Mouse (Mus musculus) forebrain, embryonic 14.5 days (tissue): ENCODE data around the gene Aarsd1. TPM values are rescaled to one million over a fixed set of nuclear protein-coding genes. Genes with fewer than 3 reads are reported as not detected.
A peak's percentile ranks its signal among the peaks of the same experiment; 100 is the strongest.
"Not testable (repeated sequence)": the region's sequence is repeated elsewhere in the genome, so short reads cannot be mapped to it uniquely, and the experiment has no call there.

Experiments used
- ATAC-seq: fragments of 200-750 bp; cut with Nextera tagmentation; 2 replicates; pipeline ENCODE4 v1.8.0; 2017; ENCODE audit warnings: mild to moderate bottlenecking, moderate library complexity
- DNase-seq: peaks from one replicate; pipeline ENCODE4 v3.0.0-alpha.2; 2015; ENCODE audit warnings: low spot score
- H3K27ac ChIP-seq: fragments of 300-500 bp; sonication (generic); 2 replicates; pipeline ENCODE4 v1.5.1; 2014; ENCODE audit warnings: low read depth, mild to moderate bottlenecking, control low read depth, low read length, moderate library complexity
- H3K27me3 ChIP-seq: fragments of 300-500 bp; sonication (generic); replicated peaks from 2 replicates; pipeline ENCODE4 v1.6.1; 2014; ENCODE audit warnings: low read length, control low read depth, mixed read lengths; ENCODE audit not compliant: control insufficient read depth, insufficient read depth
- H3K36me3 ChIP-seq: fragments of 300-500 bp; sonication (generic); 2 replicates; pipeline ENCODE4 v1.6.1; 2014; ENCODE audit warnings: low read length, control low read depth; ENCODE audit not compliant: control insufficient read depth, insufficient read depth
- H3K4me1 ChIP-seq: fragments of 300-500 bp; sonication (generic); 2 replicates; pipeline ENCODE4 v1.6.1; 2014; ENCODE audit warnings: antibody characterized with exemption, low read length, control low read depth; ENCODE audit not compliant: control insufficient read depth, insufficient read depth
- H3K4me2 ChIP-seq: fragments of 300-500 bp; sonication (generic); 2 replicates; pipeline ENCODE4 v1.6.1; 2014; ENCODE audit warnings: mild to moderate bottlenecking, control low read depth, low read length
- H3K4me3 ChIP-seq: fragments of 300-500 bp; sonication (generic); 2 replicates; pipeline ENCODE4 v1.5.1; 2014; ENCODE audit warnings: low read depth, low read length, control low read depth
- H3K9ac ChIP-seq: fragments of 300-500 bp; sonication (generic); 2 replicates; pipeline ENCODE4 v1.6.1; 2014; ENCODE audit warnings: mild to moderate bottlenecking, low read length, control low read depth, moderate library complexity
- H3K9me3 ChIP-seq: fragments of 300-500 bp; sonication (generic); replicated peaks from 2 replicates; pipeline ENCODE4 v1.6.1; 2016; ENCODE audit warnings: low read length, control low read depth, mixed read lengths; ENCODE audit not compliant: control insufficient read depth
- WGBS: fragments of 180-500 bp; shearing (Covaris S2); extraction: QIAGEN DNeasy Blood & Tissue Kit; methylation state at CpG from one replicate; pipeline ENCODE4 v1.1.7; 2014; 5-methylcytosine and 5-hydroxymethylcytosine counted together
- polyA plus RNA-seq: library from polyadenylated mRNA; unstranded; fragments of >200 nt; fragmentation: Nextera tagmentation; extraction: Ambion mirVana; gene quantifications from 2 replicates; pipeline ENCODE4 v1.2.1, GENCODE M21; 2014

Aarsd1 gene
- polyA plus RNA-seq, 1 experiment from 2014 or later, result 89.6 TPM

GRCm38 (mm10) chr11:101420148-101420547, 2.7 kb upstream of the Aarsd1 start:
- WGBS, result 85% methylated on average over 5 of the region's 5 CpGs
- no peak overlapping the region for H3K9ac ChIP-seq
- no peak overlapping the region for H3K4me2 ChIP-seq
- DNase-seq, result no peak
- H3K4me3 ChIP-seq, result no peak overlapping the region
- no peaks in the 10 kb centered on the region for H3K27me3 ChIP-seq
- no peaks in the 10 kb centered on the region for H3K36me3 ChIP-seq
- no peak for ATAC-seq
- H3K27ac ChIP-seq, result no peak overlapping the region
- H3K4me1 ChIP-seq, result peaks cover 10% of the 10 kb centered on the region; the same call in 1 of the 2 replicates
- no peaks in the 10 kb centered on the region for H3K9me3 ChIP-seq

- no peak overlapping the region for H3K9ac ChIP-seq
- no peaks in the 10 kb centered on the region for H3K36me3 ChIP-seq
- H3K9me3 ChIP-seq, result no peaks in the 10 kb centered on the region
- peak; percentile 26 for DNase-seq
- H3K27me3 ChIP-seq, result no peaks in the 10 kb centered on the region
- no peak overlapping the region for H3K4me3 ChIP-seq
- no peak for ATAC-seq
- no peak overlapping the region for H3K4me2 ChIP-seq
- H3K27ac ChIP-seq, result no peak overlapping the region
- H3K4me1 ChIP-seq, result peaks cover 10% of the 10 kb centered on the region; the same call in 1 of the 2 replicates
- 23% methylated on average over 3 of the region's 3 CpGs for WGBS
Observed at GRCm38 (mm10) chr11:101419610-101420009, 2.2 kb upstream of the Aarsd1 start.

- Histone ChIP-seq H3K27ac (no peak overlapping the region), H3K36me3 (peaks cover under 1% of the 10 kb centered on the region; the same call in 1 of the 2 replicates), H3K4me2 (no peak overlapping the region), H3K4me3 (no peak overlapping the region), H3K9ac (no peak overlapping the region), H3K27me3 (no peaks in the 10 kb centered on the region), H3K4me1 (peaks cover 4% of the 10 kb centered on the region; the same call in 1 of the 2 replicates), H3K9me3 (no peaks in the 10 kb centered on the region)
- ATAC-seq (no peak), DNase-seq (no peak)
- WGBS, result 53% methylated on average over 6 of the region's 6 CpGs
Observed at GRCm38 (mm10) chr11:101418991-101419390, 1.6 kb upstream of the Aarsd1 start.

- peak; percentile 61 for ATAC-seq
- Histone ChIP-seq H3K4me3 (peak overlapping the region; percentile 78), H3K27ac (peak overlapping the region; percentile 81), H3K9ac (peak overlapping the region; percentile 85), H3K4me1 (peaks cover 3% of the 10 kb centered on the region; the same call in 1 of the 2 replicates), H3K36me3 (peaks cover 16% of the 10 kb centered on the region), H3K9me3 (no peaks in the 10 kb centered on the region), H3K27me3 (no peaks in the 10 kb centered on the region), H3K4me2 (peak overlapping the region; percentile 89)
- DNase-seq, result peak; percentile 22
- 2% methylated on average over 11 of the region's 11 CpGs for WGBS
Observed at GRCm38 (mm10) chr11:101416433-101417100, 848 bp downstream of the Aarsd1 start.

- Histone ChIP-seq H3K36me3 (peaks cover 29% of the 10 kb centered on the region), H3K4me2 (no peak overlapping the region), H3K27ac (no peak overlapping the region), H3K9ac (no peak overlapping the region), H3K9me3 (no peaks in the 10 kb centered on the region), H3K4me1 (peaks cover 3% of the 10 kb centered on the region; the same call in 1 of the 2 replicates), H3K27me3 (no peaks in the 10 kb centered on the region), H3K4me3 (no peak overlapping the region)
- ATAC-seq, result no peak
- WGBS, result 89% methylated on average over 2 of the region's 2 CpGs
- DNase-seq, result no peak
Observed at GRCm38 (mm10) chr11:101415306-101415705, 2.1 kb downstream of the Aarsd1 start.

GRCm38 (mm10) chr11:101395110-101395509, 22.3 kb downstream of the Aarsd1 start:
- no peaks in the 10 kb centered on the region for H3K27me3 ChIP-seq
- no peak overlapping the region for H3K27ac ChIP-seq
- no peaks in the 10 kb centered on the region for H3K36me3 ChIP-seq
- peak; percentile 92 for DNase-seq
- H3K4me2 ChIP-seq, result no peak overlapping the region
- ATAC-seq, result peak; percentile 62; the same call in 1 of the 2 replicates
- H3K9me3 ChIP-seq, result no peaks in the 10 kb centered on the region
- no peaks in the 10 kb centered on the region for H3K4me1 ChIP-seq
- WGBS, result 4% methylated on average over 8 of the region's 8 CpGs
- 0 out of 2 replicates have a peak overlapping the region, but pooled peaks have one; percentile 1 for H3K9ac ChIP-seq
- no peak overlapping the region for H3K4me3 ChIP-seq

- Histone ChIP-seq H3K4me2 (no peak overlapping the region), H3K27ac (no peak overlapping the region), H3K36me3 (no peaks in the 10 kb centered on the region), H3K9ac (no peak overlapping the region), H3K27me3 (no peaks in the 10 kb centered on the region), H3K9me3 (no peaks in the 10 kb centered on the region), H3K4me1 (no peaks in the 10 kb centered on the region), H3K4me3 (no peak overlapping the region)
- WGBS, result 9% methylated on average over 4 of the region's 4 CpGs
- DNase-seq, result peak; percentile 1
- no peak for ATAC-seq
Observed at GRCm38 (mm10) chr11:101381817-101382216, 35.6 kb downstream of the Aarsd1 start.

- Histone ChIP-seq H3K4me1 (no peaks in the 10 kb centered on the region), H3K9me3 (no peaks in the 10 kb centered on the region), H3K9ac (no peak overlapping the region), H3K27me3 (no peaks in the 10 kb centered on the region), H3K27ac (no peak overlapping the region), H3K36me3 (no peaks in the 10 kb centered on the region), H3K4me3 (no peak overlapping the region), H3K4me2 (no peak overlapping the region)
- no peak for DNase-seq
- WGBS, result 83% methylated on average over 6 of the region's 6 CpGs
- ATAC-seq, result no peak
Observed at GRCm38 (mm10) chr11:101378926-101379325, 38.5 kb downstream of the Aarsd1 start.

GRCm38 (mm10) chr11:101378196-101378595, 39.2 kb downstream of the Aarsd1 start:
- H3K27me3 ChIP-seq, H3K9ac ChIP-seq, H3K9me3 ChIP-seq, ATAC-seq, H3K27ac ChIP-seq, H3K4me3 ChIP-seq, H3K36me3 ChIP-seq, DNase-seq, H3K4me1 ChIP-seq, H3K4me2 ChIP-seq: not testable (repeated sequence)
- 98% methylated on average over 8 of the region's 8 CpGs for WGBS
